Mouse (Mus musculus) T-helper 17 cell (primary cell): Measurements from ENCODE around the gene Tsfm.

Experiments
- in situ Hi-C, 2 experiments: fragments of 300-600 bp; cut with MboI, MseI; formaldehyde crosslinking; loops; 1 replicate in 1 of 2; 2 replicates in 1 of 2; pipeline ENCODE4 v1.15.1; 2025; ENCODE audit warnings: high pct_unique_total_duplicates in 2 of 2

Gene Tsfm

GRCm38 (mm10) chr10:126972051-126972725 is 58.5 kb downstream of the Tsfm start:
- in situ Hi-C loops, result no loop called here

GRCm38 (mm10) chr10:126971363-126972050 is 59.1 kb downstream of the Tsfm start:
- in situ Hi-C loops, result no loop called here

GRCm38 (mm10) chr10:126963821-126964220 is 66.8 kb downstream of the Tsfm start:
- in situ Hi-C loops, result no loop called here

GRCm38 (mm10) chr10:126962966-126963330 is 67.7 kb downstream of the Tsfm start:
- in situ Hi-C loops, result no loop called here

GRCm38 (mm10) chr10:126962271-126962965 is 68.2 kb downstream of the Tsfm start:
- in situ Hi-C loops, result no loop called here

GRCm38 (mm10) chr10:126961757-126962156 is 68.9 kb downstream of the Tsfm start:
- in situ Hi-C loops, result no loop called here
